Mouse (Mus musculus): Measurements from ENCODE around the gene Tmem94.

DNA sequence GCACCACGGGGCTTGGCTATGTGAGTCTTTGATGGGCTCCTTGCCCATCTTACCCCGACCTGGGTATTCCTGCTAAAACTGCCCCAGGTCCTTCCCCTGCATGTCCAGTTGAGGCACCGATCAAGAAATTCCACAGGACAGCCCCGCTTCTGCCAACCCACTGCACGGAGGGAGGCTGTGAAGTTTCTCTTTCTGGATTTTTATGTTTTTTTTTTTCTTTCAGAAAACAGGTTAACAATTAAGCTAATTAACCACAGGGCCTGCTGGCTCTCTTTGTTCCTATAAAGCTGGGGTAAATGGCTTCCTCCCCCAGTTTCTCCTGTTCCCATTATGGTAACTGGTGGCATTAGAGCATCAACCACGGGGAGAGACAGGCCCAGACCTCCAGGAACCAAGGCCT is 68.8 kb downstream of the Tmem94 start:
- TF ChIP-seq EP300 (IDR thresholded peaks at IDR 0.05) (no peak), CTCF (IDR thresholded peaks at IDR 0.05) (no peak)

All from lung, postnatal 0 days (tissue).